8 mouse cellular contexts compared by ENCODE assay signal in the genomic region with DNA sequence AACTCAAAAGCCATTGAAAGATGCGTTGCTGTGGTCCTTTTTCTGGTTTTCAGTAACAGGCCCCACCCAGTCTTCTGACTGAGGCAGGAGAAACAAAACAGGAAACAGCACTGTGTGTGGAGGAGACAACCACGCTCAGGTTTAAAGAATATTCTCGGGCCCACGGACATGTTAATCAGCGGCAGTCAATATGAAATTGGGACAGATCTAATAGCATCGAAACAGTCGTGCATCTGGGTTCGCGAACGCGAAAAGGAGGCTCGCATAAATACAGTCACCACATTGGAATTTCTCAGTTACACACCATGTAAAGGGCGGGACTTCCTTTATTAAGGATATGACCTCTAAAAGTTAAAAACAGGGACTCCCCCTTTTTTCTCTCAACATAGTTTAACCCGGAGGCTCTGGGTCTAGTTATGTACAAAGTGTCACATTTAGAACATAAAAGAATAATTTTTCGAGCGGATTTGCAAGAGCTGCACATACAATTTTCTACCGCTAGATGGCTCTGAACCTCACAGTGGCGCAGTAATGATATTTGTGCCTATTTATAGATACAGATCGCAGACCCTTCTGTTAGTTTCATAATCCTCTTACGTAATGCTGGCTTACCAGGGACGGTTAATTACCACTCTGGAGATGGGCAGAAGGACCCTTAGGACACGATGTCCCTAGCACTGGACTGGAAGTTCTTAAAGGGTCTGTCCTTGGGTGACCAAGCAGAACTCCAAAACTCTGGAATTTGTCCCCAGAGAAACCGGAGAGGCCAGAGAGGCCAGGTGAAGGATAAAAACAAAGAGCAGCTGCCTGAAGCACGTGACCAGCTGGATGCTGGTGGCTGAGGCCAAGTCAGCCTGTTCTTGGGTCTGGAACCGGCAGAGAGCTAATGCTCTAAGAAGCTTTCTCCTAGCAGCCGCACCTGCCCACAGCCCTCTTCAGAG.
A peak's percentile ranks its signal among the peaks of the same experiment; 100 is the strongest.
DNase-seq lines count a peak whose midpoint lies in the region; ATAC-seq lines count a peak whose summit lies in the region.

No protein-coding gene starts in this region.

- H3K9ac ChIP-seq in embryonic facial prominence, embryonic 12.5 days: no peak overlapping the region; the same call in 1 of the 2 replicates

- no peaks in the 10 kb centered on the region for H3K36me3 ChIP-seq in embryonic facial prominence, embryonic 12.5 days

- peak; percentile 62 for DNase-seq in 3134 (ENCODE audit: extremely low read depth, insufficient read length, low spot score)
- peak; percentile 67 for DNase-seq in adrenal gland, postnatal 14 days
- DNase-seq in heart, adult 18-20 months: peak; percentile 88 to 90
- peak; percentile 93 for DNase-seq in kidney, adult 11 months
- DNase-seq in left cerebral cortex, postnatal 36 days (ENCODE audit: low spot score in 2 of 2): peak; percentile 67 to 79
- peak; percentile 82 for DNase-seq in mesoderm, embryonic 11.5 days (ENCODE audit: low read depth, low spot score)
- peak; percentile 58 for DNase-seq in right cerebral cortex, postnatal 25 days

- no peaks in the 10 kb centered on the region for H3K9me3 ChIP-seq in embryonic facial prominence, embryonic 12.5 days

- peak overlapping the region; percentile 47 for H3K4me2 ChIP-seq in embryonic facial prominence, embryonic 12.5 days (replicated peaks)

- ATAC-seq in embryonic facial prominence, embryonic 12.5 days (ENCODE audit: insufficient number of reproducible peaks, insufficient read depth, low FRiP score, low TSS enrichment): peak; percentile 67; the same call in 1 of the 2 replicates

- intact Hi-C loops in left cerebral cortex, postnatal 36 days (cut with DNase I): loop anchor here (2.0 to 5.0 kb wide), 2 partner anchors 65 to 386 kb away; no protein-coding TSS in a partner anchor

- no peaks in the 10 kb centered on the region; the same call in 1 of the 2 replicates for H3K27me3 ChIP-seq in embryonic facial prominence, embryonic 12.5 days

- H3K4me1 ChIP-seq in embryonic facial prominence, embryonic 12.5 days: peaks cover 6% of the 10 kb centered on the region

- H3K27ac ChIP-seq in embryonic facial prominence, embryonic 12.5 days: no peak overlapping the region; the same call in 1 of the 2 replicates

- WGBS in embryonic facial prominence, embryonic 12.5 days: 15% methylated on average over 26 of the region's 26 CpGs

- peak overlapping the region; percentile 14 for H3K4me3 ChIP-seq in embryonic facial prominence, embryonic 12.5 days
